Mouse (Mus musculus): ENCODE data around the gene Poc1b. TPM values are rescaled to one million over a fixed set of nuclear protein-coding genes. Genes with fewer than 3 reads are reported as not detected.

Poc1b gene
- polyA plus RNA-seq, 2 experiments = 5.6 to 5.9 TPM

GRCm38 (mm10) chr10:99246797-99247508 is 140.1 kb downstream of the Poc1b start:
- Histone ChIP-seq H3K9ac (replicated peaks) (no peak overlapping the region), H3K9me3 (ENCODE audit: control insufficient read depth, low read length) (no peaks in the 10 kb centered on the region), H3K4me3 (ENCODE audit: insufficient read depth in 1 of 2, low read depth in 2 of 2, low read length in 2 of 2) (no peak overlapping the region), H3K4me1 (replicated peaks; ENCODE audit: control insufficient read depth in 2 of 2, insufficient read depth in 2 of 2, low read length in 1 of 2) (no peaks in the 10 kb centered on the region), H3K27ac (no peak overlapping the region), H3K36me3 (replicated peaks; ENCODE audit: control insufficient read depth, insufficient read depth, low read depth) (no peaks in the 10 kb centered on the region), H3K4me2 (ENCODE audit: low read depth) (no peak overlapping the region), H3K27me3 (ENCODE audit: control insufficient read depth, insufficient read depth, low read length) (no peaks in the 10 kb centered on the region)
- no peak for TF ChIP-seq EP300 (IDR thresholded peaks at IDR 0.05; ENCODE audit: low read depth)
- TF ChIP-seq CTCF (IDR thresholded peaks at IDR 0.05; ENCODE audit: low read depth) = no peak
- WGBS (ENCODE audit: insufficient replicate concordance) = 65% methylated on average over 20 of the region's 20 CpGs
- DNase-seq (ENCODE audit: low read depth in 3 of 3, low spot score in 3 of 3) = no peak
- ATAC-seq (ENCODE audit: insufficient read depth) = no peak

Other genes with a start within 250 kb of the Poc1b start
- 5.2 and 7.4 TPM in 2 replicates for gene Atp2b1, start 192.6 kb upstream of the Poc1b start, polyA plus RNA-seq (2012; rRNA removed)
- gene Atp2b1, start 192.6 kb upstream of the Poc1b start, polyA plus RNA-seq (2014; fragmentation: Nextera tagmentation; extraction: Ambion mirVana) = 27.6 and 29.0 TPM in 2 replicates
- gene Galnt4, start 1.1 kb downstream of the Poc1b start, polyA plus RNA-seq (2012; rRNA removed) = 0.63 and 0.81 TPM in 2 replicates
- 2.7 and 2.9 TPM in 2 replicates for gene Galnt4, start 1.1 kb downstream of the Poc1b start, polyA plus RNA-seq (2014; fragmentation: Nextera tagmentation; extraction: Ambion mirVana)
- gene Phxr2, start 19.3 kb downstream of the Poc1b start, polyA plus RNA-seq (2012; rRNA removed) = not detected in 2 replicates
- gene Phxr2, start 19.3 kb downstream of the Poc1b start, polyA plus RNA-seq (2014; fragmentation: Nextera tagmentation; extraction: Ambion mirVana) = not detected in 2 replicates
- gene Dusp6, start 156.2 kb downstream of the Poc1b start, polyA plus RNA-seq (2012; rRNA removed) = 6.5 and 8.3 TPM in 2 replicates
- 9.5 and 10.3 TPM in 2 replicates for gene Dusp6, start 156.2 kb downstream of the Poc1b start, polyA plus RNA-seq (2014; fragmentation: Nextera tagmentation; extraction: Ambion mirVana)